Mouse (Mus musculus) cortical plate, adult 2 months (tissue): ENCODE data around the gene BC034090. TPM values are rescaled to one million over a fixed set of nuclear protein-coding genes. Genes with fewer than 3 reads are reported as not detected.

Source experiments
- H3K27ac ChIP-seq: fragments of 200-500 bp; 2 replicates; pipeline ENCODE4 v1.5.1; 2012; ENCODE audit warnings: low read length, control low read depth, inconsistent platforms; ENCODE audit not compliant: insufficient read depth
- H3K4me1 ChIP-seq: fragments of 200-500 bp; 2 replicates; pipeline ENCODE4 v1.6.1; 2011; ENCODE audit warnings: low read length; ENCODE audit not compliant: control insufficient read depth, insufficient read depth
- H3K4me3 ChIP-seq: fragments of 200-500 bp; 2 replicates; pipeline ENCODE4 v1.5.1; 2011; ENCODE audit warnings: mild to moderate bottlenecking, low read length, control low read depth; ENCODE audit not compliant: insufficient read depth
- CTCF ChIP-seq: fragments of 200-500 bp; IDR thresholded peaks from 2 replicates; pipeline ENCODE4 v1.5.1; 2011; ENCODE audit warnings: mild to moderate bottlenecking, control low read depth, low read length; ENCODE audit not compliant: insufficient read depth; ENCODE audit errors: extremely low read depth
- POLR2A ChIP-seq: fragments of 200-500 bp; IDR thresholded peaks from 2 replicates; pipeline ENCODE4 v1.6.1; 2011; ENCODE audit warnings: mild to moderate bottlenecking, low read length, control low read depth; ENCODE audit not compliant: insufficient read depth; ENCODE audit errors: extremely low read depth
- polyA plus RNA-seq: library from polyadenylated mRNA; depleted of rRNA; stranded (reverse); fragments of >200 nt; gene quantifications from 2 replicates; pipeline ENCODE4 v1.2.3, GENCODE M21; 2012

BC034090 gene
- polyA plus RNA-seq, 1 experiment = 13.2 TPM

DNA sequence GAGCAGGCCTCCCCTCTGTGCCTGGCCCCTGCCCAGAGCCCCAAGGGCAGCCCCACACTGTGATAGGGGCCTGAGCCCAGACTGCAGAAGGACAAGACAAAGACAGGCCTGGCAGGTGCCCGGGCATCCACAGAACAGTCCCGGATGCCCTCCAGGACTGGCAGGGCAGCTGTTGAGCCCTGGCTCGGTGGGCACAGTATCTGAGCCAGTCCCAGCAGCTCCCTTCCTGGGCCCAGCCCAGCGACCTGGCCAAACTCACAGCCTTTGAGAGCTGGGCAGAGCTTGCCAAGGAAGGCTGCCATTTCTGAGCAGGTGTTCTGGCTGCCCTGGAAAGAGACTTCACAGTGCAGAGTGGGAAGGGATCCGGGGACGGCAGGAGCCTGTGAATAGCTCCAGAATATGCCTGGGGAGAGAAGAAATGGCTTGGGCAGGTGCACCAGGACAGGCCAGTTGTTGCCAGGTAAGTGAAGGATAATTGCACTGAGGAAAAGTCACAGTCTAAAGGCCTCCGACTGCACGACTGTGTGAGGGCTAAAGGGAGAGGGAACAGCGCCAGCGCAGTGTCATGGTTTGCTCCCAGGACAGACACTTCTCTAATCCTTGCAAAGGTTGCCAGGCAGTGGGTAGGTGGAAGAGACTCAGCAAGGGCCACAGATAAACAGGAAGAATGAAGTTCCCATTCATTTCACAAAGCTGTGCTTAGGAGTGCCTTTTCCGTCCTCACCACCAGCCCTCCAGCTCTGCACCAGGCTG is 34.1 kb downstream of the BC034090 start:
- TF ChIP-seq CTCF (no peak), POLR2A (no peak)

GRCm38 (mm10) chr1:155207859-155208258 is 36.4 kb downstream of the BC034090 start:
- Histone ChIP-seq H3K27ac (no peak overlapping the region), H3K4me1 (peaks cover 18% of the 10 kb centered on the region), H3K4me3 (no peak overlapping the region)
- TF ChIP-seq CTCF (no peak), POLR2A (no peak)

More for the DNA sequence above, 34.1 kb downstream of the BC034090 start:
- Histone ChIP-seq H3K27ac (no peak overlapping the region), H3K4me3 (no peak overlapping the region), H3K4me1 (peaks cover 19% of the 10 kb centered on the region)

- TF ChIP-seq CTCF = no peak
- TF ChIP-seq POLR2A = no peak
- Histone ChIP-seq H3K27ac (no peak overlapping the region), H3K4me3 (no peak overlapping the region), H3K4me1 (peaks cover 25% of the 10 kb centered on the region)
Measured at GRCm38 (mm10) chr1:155205822-155206660, 38.2 kb downstream of the BC034090 start.

DNA sequence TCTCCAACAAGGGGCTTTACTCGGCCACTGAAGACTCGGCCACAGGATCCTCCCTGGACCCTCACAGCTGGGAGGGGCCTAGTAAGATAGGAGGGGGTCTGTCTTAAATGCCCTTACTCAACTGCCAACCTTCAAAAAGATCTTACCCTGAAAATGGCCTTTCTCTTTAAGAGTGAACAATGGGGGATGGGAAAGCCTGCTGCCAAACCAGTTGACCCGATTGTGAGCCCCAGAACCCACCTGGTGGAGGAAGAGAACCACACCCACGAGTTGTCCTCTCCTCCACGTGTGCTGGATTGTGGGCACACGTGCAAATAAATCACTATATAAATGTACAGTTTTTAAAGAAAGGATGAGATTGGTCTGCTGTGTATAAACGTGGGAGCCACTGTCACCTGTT is 38.9 kb downstream of the BC034090 start:
- peaks cover 22% of the 10 kb centered on the region for H3K4me1 ChIP-seq
- H3K27ac ChIP-seq = no peak overlapping the region
- H3K4me3 ChIP-seq = no peak overlapping the region
- TF ChIP-seq POLR2A = no peak
- no peak for TF ChIP-seq CTCF

GRCm38 (mm10) chr1:155204560-155205162 is 39.6 kb downstream of the BC034090 start:
- Histone ChIP-seq H3K4me3 (no peak overlapping the region), H3K4me1 (peaks cover 24% of the 10 kb centered on the region), H3K27ac (peak overlapping the region; percentile 36; the same call in 1 of the 2 replicates)
- TF ChIP-seq POLR2A (no peak), CTCF (no peak)

- Histone ChIP-seq H3K27ac (peak overlapping the region; percentile 27; the same call in 1 of the 2 replicates), H3K4me1 (peaks cover 24% of the 10 kb centered on the region), H3K4me3 (no peak overlapping the region)
Measured at GRCm38 (mm10) chr1:155203954-155204353, 40.3 kb downstream of the BC034090 start.

DNA sequence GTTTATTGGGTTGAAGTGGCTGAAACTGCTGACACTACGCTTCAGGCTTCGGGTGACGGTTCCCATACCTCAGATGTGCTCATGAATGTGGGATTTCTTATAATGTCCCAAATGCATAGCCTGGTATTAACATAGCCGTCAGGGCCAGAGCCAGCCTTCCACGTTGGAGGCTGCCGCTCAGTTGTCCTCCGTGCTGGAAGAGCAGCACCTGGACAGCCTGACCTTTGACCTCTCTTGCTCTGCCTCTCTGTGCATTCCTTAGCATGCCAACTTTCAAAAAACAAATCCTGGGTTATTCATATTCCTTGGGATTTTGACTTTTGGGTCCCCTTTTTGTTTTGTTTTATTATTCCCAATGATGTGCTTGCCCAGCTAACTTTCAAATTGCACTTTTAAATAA is 41.1 kb downstream of the BC034090 start:
- peaks cover 24% of the 10 kb centered on the region for H3K4me1 ChIP-seq
- H3K27ac ChIP-seq = no peak overlapping the region
- TF ChIP-seq POLR2A (no peak), CTCF (no peak)
- H3K4me3 ChIP-seq = no peak overlapping the region

More at GRCm38 (mm10) chr1:155203954-155204353, 40.3 kb downstream of the BC034090 start:
- TF ChIP-seq CTCF (no peak), POLR2A (no peak)

DNA sequence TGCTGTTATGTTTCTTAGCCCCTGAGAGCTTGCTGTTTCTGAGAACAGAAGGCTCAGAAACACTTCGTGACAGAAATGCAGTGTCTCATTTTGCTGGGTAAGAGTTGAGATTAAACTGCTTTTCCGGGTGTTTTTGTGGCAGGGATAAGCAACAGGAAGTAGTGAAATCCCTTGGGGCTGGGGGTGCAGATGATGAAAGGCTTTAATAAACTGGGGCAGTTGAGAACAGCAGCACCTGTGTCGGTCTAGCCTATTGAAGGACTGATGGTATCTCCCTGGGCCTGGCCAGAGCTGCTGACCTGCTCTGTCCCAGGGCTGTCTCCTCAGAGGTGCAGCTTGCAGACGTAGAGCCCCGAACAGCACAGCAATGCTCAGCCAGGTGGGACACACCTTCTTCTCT is 41.8 kb downstream of the BC034090 start:
- no peak overlapping the region for H3K4me3 ChIP-seq
- peak overlapping the region; percentile 55; the same call in 1 of the 2 replicates for H3K27ac ChIP-seq
- TF ChIP-seq CTCF (no peak), POLR2A (no peak)
- H3K4me1 ChIP-seq = peaks cover 24% of the 10 kb centered on the region

DNA sequence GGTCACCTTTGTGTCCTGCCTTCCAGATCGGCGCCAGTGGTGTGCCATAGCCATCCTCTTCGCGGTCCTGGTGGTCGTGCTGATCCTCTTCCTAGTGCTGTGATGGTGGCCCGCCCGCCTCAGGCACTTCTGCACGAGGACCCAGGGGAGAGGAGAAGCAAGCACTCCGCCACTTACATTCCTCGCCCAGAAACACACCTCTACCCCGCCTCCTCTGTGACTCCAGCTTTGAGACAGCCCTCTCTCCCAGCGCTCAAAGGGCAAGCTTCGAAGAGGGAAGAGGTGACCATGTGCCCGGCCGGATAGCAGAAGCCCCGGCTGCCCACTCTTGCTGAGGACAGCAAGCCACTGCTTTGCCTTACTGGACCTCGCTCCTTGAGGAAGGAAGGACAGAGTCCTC is 42.3 kb downstream of the BC034090 start:
- Histone ChIP-seq H3K4me1 (peaks cover 24% of the 10 kb centered on the region), H3K4me3 (no peak overlapping the region), H3K27ac (peak overlapping the region; percentile 55)
- no peak for TF ChIP-seq CTCF
- no peak for TF ChIP-seq POLR2A

GRCm38 (mm10) chr1:155201373-155201879 is 42.8 kb downstream of the BC034090 start:
- peak overlapping the region; percentile 86 for H3K27ac ChIP-seq
- H3K4me3 ChIP-seq = no peak overlapping the region
- H3K4me1 ChIP-seq = peaks cover 24% of the 10 kb centered on the region
- 0 out of 2 replicates have a peak, but pooled peaks have one; percentile 35 for TF ChIP-seq POLR2A
- no peak for TF ChIP-seq CTCF
